10 mouse cellular contexts compared by ENCODE assay signal in genomic region chr2:154855383-154855782, GRCm38 (mm10). TPM values are rescaled to one million over a fixed set of nuclear protein-coding genes. Genes with fewer than 3 reads are reported as not detected.
DNase-seq lines count a peak whose midpoint lies in the region; ATAC-seq and TF ChIP-seq lines count a peak whose summit lies in the region.
"Had no signal": no experiment of that assay in that cellular context is flagged by ENCODE, and none has a peak within 500 bp of the region (broad histone marks: within the 10 kb centered on the region; RNA-seq: fewer than 3 reads in every experiment).

No protein-coding gene starts in this region.

- intact Hi-C loops in left cerebral cortex, postnatal 10 days (cut with DNase I), result loop anchor here (2.0 to 10.0 kb wide), 2 partner anchors 153 to 211 kb away; no protein-coding TSS in a partner anchor

- no peaks in the 10 kb centered on the region for H3K9me3 ChIP-seq in liver, embryonic 14.5 days (ENCODE audit: control insufficient read depth, low read length)
- H3K9me3 ChIP-seq in liver, embryonic 12.5 days (replicated peaks), result no peaks in the 10 kb centered on the region
- H3K9me3 ChIP-seq: embryonic facial prominence, embryonic 12.5 days; limb, embryonic 13.5 days had no signal

- H3K36me3 ChIP-seq in liver, embryonic 14.5 days (replicated peaks; ENCODE audit: control insufficient read depth, insufficient read depth, low read depth), result peaks cover 25% of the 10 kb centered on the region
- peaks cover 54% of the 10 kb centered on the region for H3K36me3 ChIP-seq in liver, embryonic 12.5 days

- no peaks in the 10 kb centered on the region for H3K27me3 ChIP-seq in liver, embryonic 14.5 days (ENCODE audit: control insufficient read depth, insufficient read depth, low read length)
- H3K27me3 ChIP-seq in liver, embryonic 12.5 days (replicated peaks), result no peaks in the 10 kb centered on the region
- H3K27me3 ChIP-seq: embryonic facial prominence, embryonic 12.5 days; limb, embryonic 13.5 days had no signal

- no peak overlapping the region for H3K27ac ChIP-seq in liver, embryonic 14.5 days
- H3K27ac ChIP-seq in liver, embryonic 12.5 days, result no peak overlapping the region
- H3K27ac ChIP-seq: embryonic facial prominence, embryonic 12.5 days; limb, embryonic 13.5 days had no signal

- TF ChIP-seq CTCF in liver, embryonic 14.5 days (IDR thresholded peaks at IDR 0.05; ENCODE audit: low read depth), result peak; percentile 39; the same call in 1 of the 2 replicates

- no peak overlapping the region for H3K9ac ChIP-seq in liver, embryonic 14.5 days (replicated peaks)
- H3K9ac ChIP-seq in liver, embryonic 12.5 days, result no peak overlapping the region
- H3K9ac ChIP-seq: embryonic facial prominence, embryonic 12.5 days; limb, embryonic 13.5 days had no signal

- no peaks in the 10 kb centered on the region for H3K4me1 ChIP-seq in liver, embryonic 14.5 days (replicated peaks; ENCODE audit: control insufficient read depth in 2 of 2, insufficient read depth in 2 of 2, low read length in 1 of 2)
- H3K4me1 ChIP-seq in liver, embryonic 12.5 days, result peaks cover 5% of the 10 kb centered on the region; the same call in 1 of the 2 replicates
- H3K4me1 ChIP-seq: embryonic facial prominence, embryonic 12.5 days; limb, embryonic 13.5 days had no signal

- H3K4me2 ChIP-seq in liver, embryonic 14.5 days (ENCODE audit: low read depth), result no peak overlapping the region
- H3K4me2 ChIP-seq in liver, embryonic 12.5 days, result no peak overlapping the region
- H3K4me2 ChIP-seq: embryonic facial prominence, embryonic 12.5 days; limb, embryonic 13.5 days had no signal

- H3K4me3 ChIP-seq in liver, embryonic 14.5 days (ENCODE audit: insufficient read depth in 1 of 2, low read depth in 2 of 2, low read length in 2 of 2), result no peak overlapping the region
- no peak overlapping the region for H3K4me3 ChIP-seq in liver, embryonic 12.5 days
- H3K4me3 ChIP-seq: embryonic facial prominence, embryonic 12.5 days; limb, embryonic 13.5 days had no signal

- no peak for ATAC-seq in liver, embryonic 14.5 days (ENCODE audit: insufficient read depth)
- no peak for ATAC-seq in liver, embryonic 12.5 days
- ATAC-seq in inflammation-experienced regulatory T-cells, adult 6 months, result no peak

- no peak for TF ChIP-seq EP300 in liver, embryonic 14.5 days (IDR thresholded peaks at IDR 0.05; ENCODE audit: low read depth)

- WGBS in liver, embryonic 14.5 days (ENCODE audit: insufficient replicate concordance), result 97% methylated on average over 1 of the region's 1 CpGs
- 89% methylated on average over 1 of the region's 1 CpGs for WGBS in liver, embryonic 12.5 days (ENCODE audit: insufficient replicate concordance)

- DNase-seq in liver, embryonic 14.5 days (ENCODE audit: low read depth in 3 of 3, low spot score in 3 of 3), result peak; percentile 9 to 23 (median 10)
- peak; percentile 63 for DNase-seq in T-cell, adult 2 months (ENCODE audit: low spot score)
- DNase-seq in cerebellum, adult 9-10 months, result peak; percentile 86
- peak; percentile 39 for DNase-seq in heart, postnatal 4 days
- DNase-seq in left cerebral cortex, postnatal 10 days (ENCODE audit: extremely low spot score in 1 of 2, low spot score in 2 of 2), result peak; percentile 40 to 50
- DNase-seq in right cerebral cortex, postnatal 14 days, result peak; percentile 46

RNA-seq across cellular contexts. Expression of gene Eif2s2, which starts 37.4 kb away (rescaled TPM):
- 20.6 and 46.0 TPM in 2 replicates for polyA plus RNA-seq in liver, embryonic 14.5 days (2012; rRNA removed)
- polyA plus RNA-seq in liver, embryonic 14.5 days (2014; fragmentation: Nextera tagmentation; extraction: Ambion mirVana), result 86.9 and 88.0 TPM in 2 replicates
- 111 and 115 TPM in 2 replicates for polyA plus RNA-seq in liver, embryonic 12.5 days (2016; fragmentation: Nextera tagmentation; extraction: Ambion mirVana)
- 10 to 100 TPM; 84.1 to 86.4 TPM for total RNA-seq in heart, postnatal 4 days (2021)
- total RNA-seq in left cerebral cortex, postnatal 10 days (2021), result 10 to 100 TPM; 75.2 to 75.8 TPM
- 100 to 1,000 TPM in 2 of 3 experiments, 10 to 100 TPM in 1; 83.5 to 120 (median 105) TPM for polyA plus RNA-seq in inflammation-experienced regulatory T-cells, adult 6 months (2017; shearing (Covaris generic))

Comparison
In these comparisons a context has a peak if more than half of its experiments do, and no peak if none do; other contexts are left out.
1. DNase-seq: peak in every context shown above with its lines; median percentile 86 in cerebellum, adult 9-10 months; 63 in T-cell, adult 2 months; 46 in right cerebral cortex, postnatal 14 days; 45 in left cerebral cortex, postnatal 10 days; 39 in heart, postnatal 4 days; 10 in liver, embryonic 14.5 days.